Mouse (Mus musculus): Measurements from ENCODE around the gene Gm21761.
"Not testable (repeated sequence)": the region's sequence is repeated elsewhere in the genome, so short reads cannot be mapped to it uniquely, and the experiment has no call there.

DNA sequence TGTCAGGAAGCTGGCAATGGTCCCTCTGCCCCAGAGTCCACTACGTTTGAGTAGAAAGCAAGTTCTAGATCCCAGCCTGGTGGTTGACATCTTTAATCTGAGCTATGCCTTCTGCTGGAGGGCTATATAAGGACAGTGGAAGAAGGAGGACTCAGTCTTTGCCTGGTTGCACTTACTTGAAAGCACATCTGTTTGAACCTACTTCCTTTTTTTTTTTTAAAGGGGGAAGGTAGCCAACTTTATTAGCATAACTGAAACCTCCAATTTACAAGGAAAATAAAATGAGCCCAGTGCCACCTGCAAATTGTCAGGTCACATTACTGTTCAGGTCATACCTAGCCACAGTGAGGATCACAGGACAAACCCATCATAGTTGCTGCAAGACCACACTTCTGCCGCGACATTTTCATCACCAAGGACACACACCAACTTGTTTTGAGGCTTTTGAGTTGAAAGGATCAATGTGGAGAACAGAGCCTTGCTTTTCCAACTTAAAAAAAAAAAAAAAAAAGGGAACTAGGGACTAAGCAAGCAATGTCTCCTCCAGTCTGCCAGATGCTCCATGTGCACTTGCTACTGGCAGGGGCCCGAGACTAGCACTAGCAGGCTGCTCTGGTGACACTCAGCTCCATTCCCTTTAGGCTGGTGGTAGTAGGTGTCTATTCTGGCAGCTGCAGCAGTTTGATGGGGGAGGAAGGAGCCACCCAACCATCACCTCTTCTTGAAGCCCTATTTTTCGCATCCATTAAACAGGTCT lies 11.9 kb downstream of the Gm21761 start:
- not testable (repeated sequence) for TF ChIP-seq CTCF (IDR thresholded peaks at IDR 0.05; ENCODE audit: control insufficient read depth, insufficient read depth, insufficient read length); CEBPB (IDR thresholded peaks at IDR 0.05; ENCODE audit: low read depth); MYOG (IDR thresholded peaks at IDR 0.05; ENCODE audit: control insufficient read depth, extremely low read depth, insufficient read length); MAX (IDR thresholded peaks at IDR 0.05); USF1 (IDR thresholded peaks at IDR 0.05; ENCODE audit: low read depth); FOSL1 (IDR thresholded peaks at IDR 0.05; ENCODE audit: insufficient read depth, low read length, poor library complexity, severe bottlenecking); MYOD1 (IDR thresholded peaks at IDR 0.05; ENCODE audit: control insufficient read depth, insufficient read length, low read depth)
